Mouse (Mus musculus) kidney, postnatal 0 days (tissue): Measurements from ENCODE around the gene Anxa4. TPM values are rescaled to one million over a fixed set of nuclear protein-coding genes. Genes with fewer than 3 reads are reported as not detected.

Experiments
- ATAC-seq: fragments of 200-750 bp; cut with Nextera tagmentation; replicated peaks from 2 replicates; pipeline ENCODE4 v1.8.0; 2017; ENCODE audit warnings: low read depth, moderate number of reproducible peaks, moderate TSS enrichment, moderate library complexity; ENCODE audit not compliant: low FRiP score
- DNase-seq: peaks from one replicate; pipeline ENCODE4 v3.0.0-alpha.2; 2016; ENCODE audit warnings: low spot score
- H3K27ac ChIP-seq: fragments of 300-500 bp; sonication (generic); 2 replicates; pipeline ENCODE4 v1.5.1; 2014; ENCODE audit warnings: mild to moderate bottlenecking
- H3K27me3 ChIP-seq: fragments of 300-500 bp; sonication (generic); 2 replicates; pipeline ENCODE4 v1.6.1; 2014; ENCODE audit warnings: low read length, mixed read lengths; ENCODE audit not compliant: insufficient read depth
- H3K36me3 ChIP-seq: fragments of 300-500 bp; sonication (generic); 2 replicates; pipeline ENCODE4 v1.6.1; 2014; ENCODE audit warnings: low read length, mixed read lengths; ENCODE audit not compliant: insufficient read depth
- H3K4me1 ChIP-seq: fragments of 300-500 bp; sonication (generic); replicated peaks from 2 replicates; pipeline ENCODE4 v1.6.1; 2014; ENCODE audit warnings: antibody characterized with exemption, low read length, mixed read lengths; ENCODE audit not compliant: insufficient read depth
- H3K4me2 ChIP-seq: fragments of 300-500 bp; sonication (generic); 2 replicates; pipeline ENCODE4 v1.6.1; 2014; ENCODE audit warnings: mild to moderate bottlenecking, low read length, moderate library complexity, mixed read lengths
- H3K4me3 ChIP-seq: fragments of 300-500 bp; sonication (generic); replicated peaks from 2 replicates; pipeline ENCODE4 v1.5.1; 2014; ENCODE audit warnings: low read depth, low read length
- H3K9ac ChIP-seq: fragments of 300-500 bp; sonication (generic); 2 replicates; pipeline ENCODE4 v1.6.1; 2014; ENCODE audit warnings: low read depth, low read length
- H3K9me3 ChIP-seq: fragments of 300-500 bp; sonication (generic); replicated peaks from 2 replicates; pipeline ENCODE4 v1.6.1; 2016; ENCODE audit warnings: low read length, inconsistent platforms, mixed read lengths
- CTCF ChIP-seq: IDR thresholded peaks from 2 replicates; pipeline ENCODE4 v1.5.1; 2016; ENCODE audit warnings: antibody characterized with exemption, low read depth, mild to moderate bottlenecking, moderate library complexity
- WGBS: fragments of 180-500 bp; shearing (Covaris S2); extraction: QIAGEN DNeasy Blood & Tissue Kit; methylation state at CpG from one replicate; pipeline ENCODE4 v1.1.7; 2014; 5-methylcytosine and 5-hydroxymethylcytosine counted together
- polyA plus RNA-seq: library from polyadenylated mRNA; unstranded; fragments of >200 nt; fragmentation: Nextera tagmentation; extraction: Ambion mirVana; gene quantifications from 2 replicates; pipeline ENCODE4 v1.2.1, GENCODE M21; 2015

The Anxa4 gene
- polyA plus RNA-seq, 1 experiment from 2014 or later = 76.3 TPM

GRCm38 (mm10) chr6:86819926-86820325, 26.5 kb upstream of the Anxa4 start:
- no peak overlapping the region for H3K9ac ChIP-seq
- DNase-seq (no peak), ATAC-seq (no peak)
- H3K4me2 ChIP-seq = no peak overlapping the region
- H3K4me3 ChIP-seq = no peak overlapping the region
- no peaks in the 10 kb centered on the region for H3K27me3 ChIP-seq
- H3K27ac ChIP-seq = no peak overlapping the region
- H3K9me3 ChIP-seq = no peaks in the 10 kb centered on the region
- H3K4me1 ChIP-seq = peaks cover 4% of the 10 kb centered on the region; the same call in 1 of the 2 replicates
- WGBS = 61% methylated on average over 5 of the region's 5 CpGs
- TF ChIP-seq CTCF = no peak
- no peaks in the 10 kb centered on the region for H3K36me3 ChIP-seq

DNA sequence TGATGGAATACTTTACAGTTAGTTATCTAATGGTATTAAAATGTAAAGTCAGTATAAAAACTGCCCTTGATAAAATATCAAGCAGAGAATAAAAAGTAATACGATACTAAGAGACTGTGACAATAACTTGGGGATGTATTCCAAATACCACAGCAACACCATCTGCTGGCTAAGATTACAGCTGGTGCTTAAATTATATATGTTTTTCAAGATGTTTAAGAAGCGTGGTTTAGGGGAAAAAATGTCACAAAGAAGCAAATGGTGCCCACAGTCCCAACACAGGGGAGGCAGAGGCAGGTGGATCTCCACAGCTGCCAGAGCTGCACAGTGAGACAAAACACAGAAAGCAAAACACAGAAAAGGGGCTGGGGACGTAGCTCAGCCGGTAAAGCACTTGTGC, 25.5 kb upstream of the Anxa4 start:
- Histone ChIP-seq H3K9ac (no peak overlapping the region), H3K4me1 (peaks cover 4% of the 10 kb centered on the region; the same call in 1 of the 2 replicates), H3K4me3 (no peak overlapping the region), H3K4me2 (no peak overlapping the region), H3K9me3 (no peaks in the 10 kb centered on the region), H3K27ac (no peak overlapping the region), H3K36me3 (no peaks in the 10 kb centered on the region), H3K27me3 (no peaks in the 10 kb centered on the region)
- DNase-seq (no peak), ATAC-seq (no peak)
- 59% methylated on average over 4 of the region's 4 CpGs for WGBS
- no peak for TF ChIP-seq CTCF

DNA sequence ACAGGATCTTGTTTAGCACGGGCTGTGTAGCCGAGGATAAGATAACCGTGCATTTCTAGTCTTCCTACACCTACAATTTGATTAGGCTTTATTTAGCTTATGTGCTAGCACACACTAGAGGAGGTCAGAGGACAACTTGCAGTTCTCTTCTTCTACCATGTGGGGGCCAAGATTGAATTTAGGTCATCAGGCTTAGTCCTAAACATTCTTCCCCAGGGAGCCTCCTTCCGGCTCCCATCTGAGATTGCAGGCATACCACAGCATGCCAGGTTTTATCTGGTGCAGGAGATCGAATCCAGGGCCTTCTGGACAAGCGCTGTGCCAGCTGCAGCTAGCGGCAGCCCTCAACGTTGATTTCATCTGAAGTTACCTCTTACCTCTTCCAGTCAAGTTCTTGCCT, 23.2 kb upstream of the Anxa4 start:
- Histone ChIP-seq H3K9me3 (no peaks in the 10 kb centered on the region), H3K27ac (no peak overlapping the region), H3K4me1 (no peaks in the 10 kb centered on the region), H3K36me3 (no peaks in the 10 kb centered on the region), H3K9ac (no peak overlapping the region), H3K27me3 (no peaks in the 10 kb centered on the region), H3K4me3 (no peak overlapping the region), H3K4me2 (no peak overlapping the region)
- peak; percentile 73 for DNase-seq
- WGBS = 29% methylated on average over 8 of the region's 8 CpGs
- peak; percentile 70 for TF ChIP-seq CTCF
- ATAC-seq = no peak

DNA sequence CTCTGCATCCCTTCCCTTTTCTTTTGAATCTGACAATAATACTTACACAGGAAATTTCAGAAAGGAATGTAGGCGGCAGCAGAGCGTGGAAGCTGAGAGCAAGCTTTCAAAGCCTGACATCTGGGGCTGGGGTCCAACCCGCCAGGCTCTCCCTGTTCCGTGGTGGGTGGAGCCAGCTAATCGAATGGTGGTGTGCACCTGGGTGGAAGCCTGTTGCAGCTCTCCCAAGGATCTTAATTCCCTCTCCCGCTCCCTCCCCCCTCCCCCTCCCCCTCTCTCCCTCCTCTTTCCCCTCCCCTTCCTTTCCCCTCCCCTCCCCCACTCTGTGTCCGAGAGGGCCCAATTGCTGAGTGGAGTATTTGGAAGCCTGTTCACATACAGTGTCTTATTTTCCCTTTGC, 22.1 kb upstream of the Anxa4 start:
- Histone ChIP-seq H3K36me3 (no peaks in the 10 kb centered on the region), H3K4me1 (no peaks in the 10 kb centered on the region), H3K27ac (no peak overlapping the region), H3K4me2 (0 out of 2 replicates have a peak overlapping the region, but pooled peaks have one; percentile 4), H3K27me3 (no peaks in the 10 kb centered on the region), H3K9ac (no peak overlapping the region), H3K4me3 (no peak overlapping the region), H3K9me3 (no peaks in the 10 kb centered on the region)
- WGBS = 13% methylated on average over 7 of the region's 7 CpGs
- no peak for TF ChIP-seq CTCF
- ATAC-seq = no peak
- DNase-seq = peak; percentile 43

- Histone ChIP-seq H3K9ac (no peak overlapping the region), H3K27me3 (no peaks in the 10 kb centered on the region), H3K4me3 (no peak overlapping the region), H3K4me1 (no peaks in the 10 kb centered on the region), H3K36me3 (no peaks in the 10 kb centered on the region), H3K4me2 (0 out of 2 replicates have a peak overlapping the region, but pooled peaks have one; percentile 4), H3K9me3 (no peaks in the 10 kb centered on the region), H3K27ac (no peak overlapping the region)
- TF ChIP-seq CTCF = no peak
- ATAC-seq (no peak), DNase-seq (no peak)
- WGBS = 53% methylated on average over 3 of the region's 3 CpGs
Observed at GRCm38 (mm10) chr6:86814926-86815325, 21.5 kb upstream of the Anxa4 start.

- Histone ChIP-seq H3K4me2 (no peak overlapping the region), H3K4me1 (no peaks in the 10 kb centered on the region), H3K4me3 (no peak overlapping the region), H3K9ac (no peak overlapping the region), H3K36me3 (no peaks in the 10 kb centered on the region), H3K27me3 (no peaks in the 10 kb centered on the region), H3K9me3 (no peaks in the 10 kb centered on the region), H3K27ac (no peak overlapping the region)
- peak; percentile 64 for DNase-seq
- peak; percentile 68 for TF ChIP-seq CTCF
- ATAC-seq = 0 out of 2 replicates have a peak, but pooled peaks have one; percentile 29
- 24% methylated on average over 3 of the region's 3 CpGs for WGBS
Observed at GRCm38 (mm10) chr6:86813341-86813740, 20.0 kb upstream of the Anxa4 start.

GRCm38 (mm10) chr6:86812919-86813318, 19.5 kb upstream of the Anxa4 start:
- no peak overlapping the region for H3K9ac ChIP-seq
- ATAC-seq (no peak), DNase-seq (no peak)
- no peaks in the 10 kb centered on the region for H3K36me3 ChIP-seq
- TF ChIP-seq CTCF = no peak
- H3K4me3 ChIP-seq = no peak overlapping the region
- no peaks in the 10 kb centered on the region for H3K4me1 ChIP-seq
- H3K27me3 ChIP-seq = no peaks in the 10 kb centered on the region
- H3K4me2 ChIP-seq = no peak overlapping the region
- no peak overlapping the region for H3K27ac ChIP-seq
- WGBS = 58% methylated on average over 4 of the region's 4 CpGs
- H3K9me3 ChIP-seq = no peaks in the 10 kb centered on the region
